9 mouse cellular contexts compared by ENCODE assay signal in the genomic region with DNA sequence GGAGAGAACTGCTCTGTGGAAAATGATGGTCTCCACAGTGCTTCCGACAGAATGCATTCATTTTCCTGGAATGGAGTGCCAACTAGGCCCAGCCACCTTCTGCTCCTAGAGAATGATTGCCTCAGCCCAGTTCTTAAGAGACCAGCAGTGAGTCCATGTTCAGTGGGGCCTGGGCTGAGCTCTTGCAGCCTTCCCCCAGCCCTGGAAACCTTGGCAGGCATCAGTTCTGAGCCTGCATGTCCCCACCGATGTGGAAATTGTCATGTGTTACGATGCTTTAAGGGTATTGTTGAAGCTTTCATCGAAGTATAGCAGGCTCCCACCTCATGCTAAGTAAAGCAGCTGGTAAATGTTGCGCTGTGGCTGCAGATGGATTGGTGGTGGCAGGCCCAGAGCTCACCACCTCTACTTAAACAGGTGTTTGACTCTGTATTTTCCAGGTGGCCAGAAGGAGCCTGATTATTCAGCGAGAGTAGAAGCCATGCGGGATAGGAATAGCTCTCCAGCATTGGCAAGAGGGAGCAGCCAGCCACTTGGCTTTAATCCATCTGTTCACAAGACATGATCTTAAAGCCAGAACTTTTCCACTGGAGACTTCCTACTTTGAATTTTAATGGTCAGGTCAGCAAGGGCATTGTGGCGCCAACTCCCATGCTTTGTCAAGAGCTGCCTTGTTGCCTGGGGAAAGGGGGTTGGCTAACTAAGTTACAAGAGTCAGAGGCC.
DNase-seq lines count a peak whose midpoint lies in the region; ATAC-seq lines count a peak whose summit lies in the region.
"Had no signal": no experiment of that assay in that cellular context is flagged by ENCODE, and none has a peak within 500 bp of the region (broad histone marks: within the 10 kb centered on the region; RNA-seq: fewer than 3 reads in every experiment).

No protein-coding gene starts in this region.

- WGBS in midbrain, embryonic 15.5 days = 85% methylated on average over 8 of the region's 8 CpGs
- 91% methylated on average over 8 of the region's 8 CpGs for WGBS in midbrain, embryonic 10.5 days
- 50% methylated on average over 8 of the region's 8 CpGs for WGBS in heart, embryonic 16.5 days

- H3K27me3 ChIP-seq in midbrain, embryonic 15.5 days (replicated peaks) = no peaks in the 10 kb centered on the region
- no peaks in the 10 kb centered on the region for H3K27me3 ChIP-seq in midbrain, embryonic 10.5 days (ENCODE audit: low read depth, poor library complexity, severe bottlenecking)
- H3K27me3 ChIP-seq in heart, embryonic 16.5 days (ENCODE audit: control insufficient read depth, insufficient read depth, low read length) = no peaks in the 10 kb centered on the region

- H3K4me1 ChIP-seq in midbrain, embryonic 15.5 days = no peaks in the 10 kb centered on the region
- H3K4me1 ChIP-seq in midbrain, embryonic 10.5 days = peaks cover 6% of the 10 kb centered on the region; the same call in 1 of the 2 replicates
- H3K4me1 ChIP-seq in heart, embryonic 16.5 days (ENCODE audit: control insufficient read depth, insufficient read depth, low read length) = peaks cover 16% of the 10 kb centered on the region

- no peak overlapping the region for H3K4me3 ChIP-seq in midbrain, embryonic 15.5 days
- no peak overlapping the region for H3K4me3 ChIP-seq in midbrain, embryonic 10.5 days
- no peak overlapping the region for H3K4me3 ChIP-seq in heart, embryonic 16.5 days (ENCODE audit: low read length)

- no peak overlapping the region for H3K27ac ChIP-seq in midbrain, embryonic 15.5 days
- H3K27ac ChIP-seq in midbrain, embryonic 10.5 days (replicated peaks) = no peak overlapping the region
- H3K27ac ChIP-seq in heart, embryonic 16.5 days (ENCODE audit: low read length) = peak overlapping the region; percentile 58

- H3K9me3 ChIP-seq in midbrain, embryonic 15.5 days = no peaks in the 10 kb centered on the region
- no peaks in the 10 kb centered on the region for H3K9me3 ChIP-seq in midbrain, embryonic 10.5 days (replicated peaks)
- H3K9me3 ChIP-seq in heart, embryonic 16.5 days (replicated peaks; ENCODE audit: control insufficient read depth, low read length) = no peaks in the 10 kb centered on the region

- no peak overlapping the region for H3K4me2 ChIP-seq in midbrain, embryonic 15.5 days
- no peak overlapping the region for H3K4me2 ChIP-seq in heart, embryonic 16.5 days (ENCODE audit: low read depth, low read length)

- peak; percentile 23; the same call in 1 of the 2 replicates for ATAC-seq in frontal cortex, adult (ENCODE audit: low TSS enrichment)
- ATAC-seq in midbrain, embryonic 15.5 days (replicated peaks) = 0 out of 2 replicates have a peak, but pooled peaks have one; percentile 24
- ATAC-seq in heart, embryonic 16.5 days (replicated peaks; ENCODE audit: extremely low read depth, insufficient read depth, low FRiP score) = peak; percentile 37
- no peak for ATAC-seq in monocyte, adult 5-6 weeks (replicated peaks; ENCODE audit: insufficient number of reproducible peaks, low FRiP score, low TSS enrichment, poor library complexity, severe bottlenecking)
- ATAC-seq: CD4-positive, CD25-positive, alpha-beta regulatory T cell, adult 4 months had no signal

- H3K36me3 ChIP-seq in midbrain, embryonic 15.5 days (replicated peaks) = no peaks in the 10 kb centered on the region
- H3K36me3 ChIP-seq in midbrain, embryonic 10.5 days = no peaks in the 10 kb centered on the region
- H3K36me3 ChIP-seq in heart, embryonic 16.5 days (ENCODE audit: control insufficient read depth, insufficient read depth) = no peaks in the 10 kb centered on the region

- intact Hi-C loops in gastrocnemius, postnatal 14 days (cut with DNase I; ENCODE audit: low total_unique reads) = no loop called here

- no peak for DNase-seq in frontal cortex, postnatal 25 days (ENCODE audit: low spot score in 2 of 2)
- DNase-seq in midbrain, embryonic 10.5 days (ENCODE audit: low spot score) = no peak
- DNase-seq in lung, postnatal 25 days (ENCODE audit: low spot score) = peak; percentile 7
- DNase-seq in gastrocnemius, postnatal 14 days = no peak

- H3K9ac ChIP-seq in midbrain, embryonic 15.5 days = no peak overlapping the region
- no peak overlapping the region for H3K9ac ChIP-seq in heart, embryonic 16.5 days (ENCODE audit: low read length)
